Mouse (Mus musculus) mouse embryonic stem cell (cell line): ENCODE data around the gene Dclre1a.

Experiments used
- in situ Hi-C, 2 experiments: fragments of 300-500 bp; cut with MboI; formaldehyde crosslinking; loops; 1 replicate in 1 of 2; 3 replicates in 1 of 2; pipeline ENCODE4 v1.14.3; 2019 to 2020; ENCODE audit warnings: low sequenced_read_pairs in 2 of 2, low pct_unique_long_range_greater_than_20kb in 1 of 2, mixed read lengths in 1 of 2; ENCODE audit not compliant: unreplicated experiment in 1 of 2

The Dclre1a gene

GRCm38 (mm10) chr19:56547456-56548229, at the start of gene Dclre1a:
TSS of gene Dclre1a (minus strand) at chr19:56548222.
- in situ Hi-C loops: no loop called here

GRCm38 (mm10) chr19:56592472-56592871, 44.5 kb upstream of the Dclre1a start:
- in situ Hi-C loops: no loop called here

- in situ Hi-C loops: no loop called here
Observed at GRCm38 (mm10) chr19:56590250-56590649, 42.2 kb upstream of the Dclre1a start.

- in situ Hi-C loops: no loop called here
Observed at GRCm38 (mm10) chr19:56589455-56589854, 41.4 kb upstream of the Dclre1a start.

- in situ Hi-C loops: no loop called here
Observed at GRCm38 (mm10) chr19:56589008-56589407, 41.0 kb upstream of the Dclre1a start.

GRCm38 (mm10) chr19:56588205-56588626, 40.2 kb upstream of the Dclre1a start:
- in situ Hi-C loops: no loop called here

GRCm38 (mm10) chr19:56586320-56586719, 38.3 kb upstream of the Dclre1a start:
- in situ Hi-C loops: no loop called here

GRCm38 (mm10) chr19:56584288-56584687, 36.3 kb upstream of the Dclre1a start:
- in situ Hi-C loops: no loop called here

- in situ Hi-C loops: no loop called here
Observed at GRCm38 (mm10) chr19:56583785-56584184, 35.8 kb upstream of the Dclre1a start.

- in situ Hi-C loops: no loop called here
Observed at GRCm38 (mm10) chr19:56581981-56582380, 34.0 kb upstream of the Dclre1a start.

GRCm38 (mm10) chr19:56577801-56578200, 29.8 kb upstream of the Dclre1a start:
- in situ Hi-C loops: no loop called here

- in situ Hi-C loops: no loop called here
Observed at GRCm38 (mm10) chr19:56573184-56573583, 25.2 kb upstream of the Dclre1a start.

GRCm38 (mm10) chr19:56571913-56572312, 23.9 kb upstream of the Dclre1a start:
- in situ Hi-C loops: no loop called here

- in situ Hi-C loops: no loop called here
Observed at GRCm38 (mm10) chr19:56571234-56571633, 23.2 kb upstream of the Dclre1a start.

GRCm38 (mm10) chr19:56570781-56571180, 22.8 kb upstream of the Dclre1a start:
- in situ Hi-C loops: no loop called here

GRCm38 (mm10) chr19:56566940-56567339, 18.9 kb upstream of the Dclre1a start:
- in situ Hi-C loops: no loop called here

GRCm38 (mm10) chr19:56566041-56566440, 18.0 kb upstream of the Dclre1a start:
- in situ Hi-C loops: no loop called here

- in situ Hi-C loops: no loop called here
Observed at GRCm38 (mm10) chr19:56565358-56565757, 17.3 kb upstream of the Dclre1a start.

- in situ Hi-C loops: no loop called here
Observed at GRCm38 (mm10) chr19:56563469-56563868, 15.4 kb upstream of the Dclre1a start.

GRCm38 (mm10) chr19:56562433-56563138, 14.6 kb upstream of the Dclre1a start:
- in situ Hi-C loops: no loop called here
